Mouse (Mus musculus) hindbrain, embryonic 11.5 days (tissue): Measurements from ENCODE around the gene Pde9a. TPM values are rescaled to one million over a fixed set of nuclear protein-coding genes. Genes with fewer than 3 reads are reported as not detected.

ENCODE experiments used
- polyA plus RNA-seq: library from polyadenylated mRNA; unstranded; fragments of >200 nt; fragmentation: Nextera tagmentation; extraction: Ambion mirVana; gene quantifications from 2 replicates; pipeline ENCODE4 v1.2.1, GENCODE M21; 2014

The Pde9a gene
- polyA plus RNA-seq, 1 experiment from 2014 or later = 27.9 TPM

Other genes starting within 250 kb of the Pde9a start
- not detected in 2 replicates for gene Tff2, start 241.9 kb upstream of the Pde9a start, polyA plus RNA-seq
- gene Tff1, start 220.9 kb upstream of the Pde9a start, polyA plus RNA-seq = not detected in 2 replicates
- 0.10 TPM in 1 of 2 replicates, not detected in the other for gene Tmprss3, start 187.2 kb upstream of the Pde9a start, polyA plus RNA-seq
- gene Ubash3a, start 178.3 kb upstream of the Pde9a start, polyA plus RNA-seq = 0.17 and 0.57 TPM in 2 replicates
- 5.1 TPM in 2 replicates for gene Rsph1, start 108.8 kb upstream of the Pde9a start, polyA plus RNA-seq
- gene Slc37a1, start 99.4 kb upstream of the Pde9a start, polyA plus RNA-seq = 13.0 and 13.3 TPM in 2 replicates
- 33.4 and 34.0 TPM in 2 replicates for gene Wdr4, start 133.8 kb downstream of the Pde9a start, polyA plus RNA-seq
- gene Ndufv3, start 133.9 kb downstream of the Pde9a start, polyA plus RNA-seq = 253 TPM in 2 replicates
- 29.0 and 36.1 TPM in 2 replicates for gene Pknox1, start 178.5 kb downstream of the Pde9a start, polyA plus RNA-seq